ENCODE assay signal across 18 mouse cellular contexts in the genomic region with DNA sequence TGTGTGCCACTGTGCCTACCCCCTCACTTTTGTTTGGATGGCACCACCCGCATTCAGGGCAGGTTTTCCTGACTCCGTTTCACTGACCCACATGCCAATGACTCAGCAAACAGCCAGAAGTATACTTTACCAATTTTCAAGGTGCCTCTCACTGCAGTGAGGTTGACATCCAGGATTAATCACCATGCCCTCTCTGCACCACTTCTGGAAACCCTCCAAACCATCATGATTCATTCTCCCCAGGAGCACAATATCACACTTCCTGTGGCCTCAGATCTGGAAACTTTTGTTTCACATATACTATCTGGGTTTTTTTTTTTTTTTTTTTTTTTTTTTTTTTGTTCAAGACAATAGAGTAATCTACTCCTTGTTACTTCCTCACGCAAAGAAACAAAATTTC. TPM values are rescaled to one million over a fixed set of nuclear protein-coding genes. Genes with fewer than 3 reads are reported as not detected.
DNase-seq lines count a peak whose midpoint lies in the region; ATAC-seq and TF ChIP-seq lines count a peak whose summit lies in the region.
"Had no signal": no experiment of that assay in that cellular context is flagged by ENCODE, and none has a peak within 500 bp of the region (broad histone marks: within the 10 kb centered on the region; RNA-seq: fewer than 3 reads in every experiment).

No protein-coding gene starts in this region.

- TF ChIP-seq CTCF in MEL (IDR thresholded peaks at IDR 0.05 in 2 of 3, conservative IDR thresholded peaks at IDR 0.05 in 1 of 3; ENCODE audit: control insufficient read depth in 1 of 3, insufficient read depth in 1 of 3, low read depth in 2 of 3, low read length in 3 of 3, poor library complexity in 1 of 3, severe bottlenecking in 1 of 3) = no peak

- no peak for TF ChIP-seq RAD21 in MEL (IDR thresholded peaks at IDR 0.05; ENCODE audit: low read depth, low read length)

- peaks cover 16 to 22% of the 10 kb centered on the region in 2 experiments for H3K4me1 ChIP-seq in MEL (ENCODE audit: control insufficient read depth in 1 of 2, insufficient read depth in 2 of 2, low read length in 2 of 2)
- H3K4me1 ChIP-seq: embryonic facial prominence, embryonic 13.5 days; forebrain, embryonic 13.5 days; hindbrain, embryonic 15.5 days; limb, embryonic 12.5 days; midbrain, embryonic 12.5 days; neural tube, embryonic 12.5 days had no signal

- no peaks in the 10 kb centered on the region for H3K79me2 ChIP-seq in MEL (ENCODE audit: control insufficient read depth, insufficient read depth, low read length, poor library complexity)

- DNase-seq in lung, adult 18-20 months = peak; percentile 4 to 22
- no peak for DNase-seq in lung, postnatal 25 days (ENCODE audit: low spot score)
- DNase-seq in MEL (ENCODE audit: low read depth, low spot score) = peak; percentile 95
- DNase-seq in adrenal gland, postnatal 25 days = peak; percentile 1
- DNase-seq in natural killer cell, adult 2 months (ENCODE audit: low spot score in 2 of 2) = no peak
- DNase-seq in right cerebral cortex, postnatal 36 days (ENCODE audit: low spot score in 2 of 2) = no peak
- no peak for DNase-seq in gastrocnemius, postnatal 4 days (ENCODE audit: low spot score in 2 of 2)
- DNase-seq: cerebellum, postnatal 14 days; gastrocnemius, postnatal 25 days; retina, postnatal 1 day; spleen, adult 18-20 months had no signal

- peak; percentile 92 to 95 for TF ChIP-seq EP300 in MEL (IDR thresholded peaks at IDR 0.05; ENCODE audit: low read depth in 1 of 2, low read length in 2 of 2)

- H3K9me3 ChIP-seq in MEL (replicated peaks; ENCODE audit: insufficient read depth, low read length) = no peaks in the 10 kb centered on the region
- H3K9me3 ChIP-seq: embryonic facial prominence, embryonic 13.5 days; forebrain, embryonic 13.5 days; hindbrain, embryonic 15.5 days; limb, embryonic 12.5 days; midbrain, embryonic 12.5 days; neural tube, embryonic 12.5 days had no signal

- ATAC-seq in megakaryocyte-erythroid progenitor cell, adult 5-6 weeks (replicated peaks; ENCODE audit: low FRiP score, low TSS enrichment, poor library complexity, severe bottlenecking) = peak; percentile 71
- ATAC-seq: forebrain, embryonic 13.5 days had no signal

- no peak overlapping the region for H3K4me3 ChIP-seq in MEL (ENCODE audit: control insufficient read depth in 1 of 2, insufficient read depth in 1 of 2, low read depth in 2 of 2, low read length in 2 of 2)
- H3K4me3 ChIP-seq: embryonic facial prominence, embryonic 13.5 days; forebrain, embryonic 13.5 days; hindbrain, embryonic 15.5 days; limb, embryonic 12.5 days; midbrain, embryonic 12.5 days; neural tube, embryonic 12.5 days had no signal

- TF ChIP-seq POLR2A in MEL (IDR thresholded peaks at IDR 0.05; ENCODE audit: control insufficient read depth in 1 of 2, insufficient read depth in 1 of 2, low read depth in 1 of 2, low read length in 2 of 2, poor library complexity in 1 of 2) = no peak

- no peaks in the 10 kb centered on the region for H3K27me3 ChIP-seq in MEL (ENCODE audit: control insufficient read depth in 1 of 2, insufficient read depth in 2 of 2, low read length in 2 of 2)
- H3K27me3 ChIP-seq: forebrain, embryonic 13.5 days; hindbrain, embryonic 15.5 days; neural tube, embryonic 12.5 days had no signal

- H3K9ac ChIP-seq in MEL (ENCODE audit: control insufficient read depth, low read depth, low read length, poor library complexity, severe bottlenecking) = no peak overlapping the region
- H3K9ac ChIP-seq: embryonic facial prominence, embryonic 13.5 days; forebrain, embryonic 13.5 days; hindbrain, embryonic 15.5 days; limb, embryonic 12.5 days; midbrain, embryonic 12.5 days; neural tube, embryonic 12.5 days had no signal

- H3K36me3 ChIP-seq in MEL (ENCODE audit: control insufficient read depth in 1 of 2, insufficient read depth in 2 of 2, low read length in 2 of 2) = peaks cover 0 to 26% of the 10 kb centered on the region in 2 experiments; a peak in 2 of 4 replicates
- H3K36me3 ChIP-seq: embryonic facial prominence, embryonic 13.5 days; hindbrain, embryonic 15.5 days; limb, embryonic 12.5 days; midbrain, embryonic 12.5 days; neural tube, embryonic 12.5 days had no signal

- H3K27ac ChIP-seq in MEL (ENCODE audit: control insufficient read depth, low read depth, low read length) = peak overlapping the region; percentile 17
- H3K27ac ChIP-seq: embryonic facial prominence, embryonic 13.5 days; forebrain, embryonic 13.5 days; hindbrain, embryonic 15.5 days; limb, embryonic 12.5 days; midbrain, embryonic 12.5 days; neural tube, embryonic 12.5 days had no signal

TF ChIP-seq in MEL, 35 proteins besides CTCF, POLR2A, EP300 and RAD21:
- TF ChIP-seq MEF2A (IDR thresholded peaks at IDR 0.05; ENCODE audit: extremely low read depth, insufficient replicate concordance, low read depth, low read length, poor library complexity, severe bottlenecking) (no peak), ZKSCAN1 (IDR thresholded peaks at IDR 0.05; ENCODE audit: low read depth, low read length) (peak; percentile 68; the same call in 1 of the 2 replicates), MAX (IDR thresholded peaks at IDR 0.05; ENCODE audit: low read length) (peak; percentile 45; the same call in 1 of the 2 replicates), TAL1 (IDR thresholded peaks at IDR 0.05; ENCODE audit: low read length) (peak; percentile 12; the same call in 1 of the 2 replicates), HCFC1 (IDR thresholded peaks at IDR 0.05; ENCODE audit: low read depth, low read length) (peak; percentile 53; the same call in 1 of the 2 replicates), MAFK (IDR thresholded peaks at IDR 0.05; ENCODE audit: borderline replicate concordance, low read depth, low read length) (peak; percentile 89), MAZ (IDR thresholded peaks at IDR 0.05; ENCODE audit: low read depth, low read length) (peak; percentile 56; the same call in 1 of the 2 replicates), POLR2AphosphoS2 (IDR thresholded peaks at IDR 0.05; ENCODE audit: low read length) (no peak), USF2 (IDR thresholded peaks at IDR 0.05; ENCODE audit: borderline replicate concordance in 1 of 2, insufficient read depth in 1 of 2, low read depth in 1 of 2, low read length in 2 of 2) (no peak), CHD2 (IDR thresholded peaks at IDR 0.05; ENCODE audit: low read length) (no peak), TCF12 (IDR thresholded peaks at IDR 0.05; ENCODE audit: low read depth, low read length) (peak; percentile 83), TBP (IDR thresholded peaks at IDR 0.05; ENCODE audit: low read depth, low read length) (no peak), MYC (IDR thresholded peaks at IDR 0.05; ENCODE audit: low read depth, low read length) (peak; percentile 79), ZMIZ1 (IDR thresholded peaks at IDR 0.05; ENCODE audit: low read depth, low read length) (no peak), E2F4 (IDR thresholded peaks at IDR 0.05; ENCODE audit: borderline replicate concordance, low read depth, low read length) (no peak), NRF1 (IDR thresholded peaks at IDR 0.05; ENCODE audit: insufficient read depth, low read depth, low read length, poor library complexity, severe bottlenecking) (no peak), SIN3A (IDR thresholded peaks at IDR 0.05; ENCODE audit: low read length) (peak; percentile 87), JUND (IDR thresholded peaks at IDR 0.05; ENCODE audit: low read depth, low read length) (peak; percentile 91), ZC3H11A (IDR thresholded peaks at IDR 0.05; ENCODE audit: low read depth, low read length) (no peak), UBTF (IDR thresholded peaks at IDR 0.05; ENCODE audit: borderline replicate concordance, insufficient read depth, low read depth, low read length) (no peak), SMC3 (IDR thresholded peaks at IDR 0.05; ENCODE audit: low read depth, low read length) (0 out of 2 replicates have a peak, but pooled peaks have one; percentile 18), BHLHE40 (IDR thresholded peaks at IDR 0.05; ENCODE audit: borderline replicate concordance, low read depth, low read length) (peak; percentile 61; the same call in 1 of the 2 replicates), ELF1 (IDR thresholded peaks at IDR 0.05; ENCODE audit: low read depth, low read length) (no peak), USF1 (IDR thresholded peaks at IDR 0.05; ENCODE audit: low read depth, low read length) (no peak), GATA1 (IDR thresholded peaks at IDR 0.05; ENCODE audit: low read depth, low read length) (peak; percentile 82), RCOR1 (IDR thresholded peaks at IDR 0.05; ENCODE audit: low read depth, low read length) (peak; percentile 99), MXI1 (IDR thresholded peaks at IDR 0.05; ENCODE audit: low read depth, low read length) (peak; percentile 61), ZNF384 (IDR thresholded peaks at IDR 0.05; ENCODE audit: low read depth, low read length) (peak; percentile 100), POLR2AphosphoS5 (IDR thresholded peaks at IDR 0.05; ENCODE audit: borderline replicate concordance, low read depth, low read length) (no peak), GABPA (IDR thresholded peaks at IDR 0.05; ENCODE audit: low read depth, low read length) (peak; percentile 68; the same call in 1 of the 2 replicates), CHD1 (IDR thresholded peaks at IDR 0.05; ENCODE audit: low read depth, low read length) (no peak), KAT2A (conservative IDR thresholded peaks at IDR 0.05; ENCODE audit: low read depth, low read length) (no peak), NELFE (IDR thresholded peaks at IDR 0.05; ENCODE audit: low read depth, low read length) (no peak), MYB (IDR thresholded peaks at IDR 0.05; ENCODE audit: low read depth, low read length) (0 out of 2 replicates have a peak, but pooled peaks have one; percentile 30), ETS1 (IDR thresholded peaks at IDR 0.05; ENCODE audit: low read depth, low read length) (peak; percentile 96)

RNA-seq across cellular contexts. Expression of gene Hsd17b10, which starts 50.5 kb away (rescaled TPM):
- 193 and 208 TPM in 2 replicates for total RNA-seq in MEL (2012; rRNA removed)
- 100 to 1,000 TPM in 1 of 2 experiments, not detected in 1; 217 TPM for polyA plus RNA-seq in MEL (2012; ENCODE audit: insufficient read depth in 1 of 2, insufficient read length in 2 of 2, low read depth in 1 of 2, low replicate concordance in 2 of 2, missing spikeins in 1 of 2)
- 159 and 177 TPM in 2 replicates for total RNA-seq in adrenal gland, postnatal 25 days (2021)
- 95.2 and 96.7 TPM in 2 replicates for total RNA-seq in megakaryocyte-erythroid progenitor cell, adult 5-6 weeks (2014; fragmentation: Nextera tagmentation)
- total RNA-seq in megakaryocyte-erythroid progenitor cell, adult 5-6 weeks (2017) = 109 and 115 TPM in 2 replicates
- total RNA-seq in gastrocnemius, postnatal 4 days (2021) = 100 to 1,000 TPM in 1 of 2 experiments, 10 to 100 TPM in 1; 99.6 to 102 TPM

Comparison
In these comparisons a context has a peak if more than half of its experiments do, and no peak if none do; other contexts are left out.
1. DNase-seq: peak in lung, adult 18-20 months (2 of 2), MEL (single experiment) and adrenal gland, postnatal 25 days (single experiment); none in lung, postnatal 25 days (single experiment), natural killer cell, adult 2 months (0 of 2), right cerebral cortex, postnatal 36 days (0 of 2) and gastrocnemius, postnatal 4 days (0 of 2).